Comparison of ENCODE assay signal across 8 mouse cellular contexts in the genomic region with DNA sequence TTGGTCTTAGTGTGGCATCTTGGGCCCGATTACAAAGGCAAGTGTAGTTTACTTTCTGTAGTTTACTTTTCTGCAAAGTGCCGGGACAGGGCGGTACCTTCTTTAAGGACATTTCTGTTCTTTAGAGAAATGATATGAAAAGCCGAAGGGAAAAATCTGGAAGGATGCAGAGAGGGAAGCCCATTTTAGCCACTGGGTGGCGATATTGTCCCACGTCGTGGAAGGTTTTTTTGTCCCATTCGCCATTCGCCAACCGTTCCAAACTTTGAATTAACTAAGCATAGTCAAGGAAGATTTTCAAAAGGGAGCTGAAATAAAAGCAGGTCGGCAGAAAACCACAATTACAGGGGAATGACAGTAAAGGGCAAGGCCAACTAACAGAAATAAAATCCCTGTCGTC. TPM values are rescaled to one million over a fixed set of nuclear protein-coding genes. Genes with fewer than 3 reads are reported as not detected.
A peak's percentile ranks its signal among the peaks of the same experiment; 100 is the strongest.
DNase-seq lines count a peak whose midpoint lies in the region; ATAC-seq and TF ChIP-seq lines count a peak whose summit lies in the region.

No protein-coding gene starts in this region.

- H3K36me3 ChIP-seq in intestine, embryonic 14.5 days (ENCODE audit: control insufficient read depth, insufficient read depth, low read length), result no peaks in the 10 kb centered on the region
- no peaks in the 10 kb centered on the region for H3K36me3 ChIP-seq in midbrain, postnatal 0 days (ENCODE audit: insufficient read depth, low read length)
- no peaks in the 10 kb centered on the region for H3K36me3 ChIP-seq in testis, adult 2 months (ENCODE audit: control insufficient read depth, insufficient read depth, low read length)

- no peak for TF ChIP-seq POLR2A in testis, adult 2 months (IDR thresholded peaks at IDR 0.05; ENCODE audit: control insufficient read depth, low read depth, low read length)

- peak overlapping the region; percentile 36 for H3K4me2 ChIP-seq in intestine, embryonic 14.5 days (ENCODE audit: low read length)
- no peak overlapping the region for H3K4me2 ChIP-seq in midbrain, postnatal 0 days (ENCODE audit: low read depth, low read length, poor library complexity, severe bottlenecking)

- H3K4me1 ChIP-seq in intestine, embryonic 14.5 days (replicated peaks; ENCODE audit: control insufficient read depth, insufficient read depth, low read length), result no peaks in the 10 kb centered on the region
- no peaks in the 10 kb centered on the region for H3K4me1 ChIP-seq in midbrain, postnatal 0 days (ENCODE audit: insufficient read depth, low read length)
- H3K4me1 ChIP-seq in testis, adult 2 months (ENCODE audit: control insufficient read depth, insufficient read depth, low read length), result peaks cover 2% of the 10 kb centered on the region; the same call in 1 of the 2 replicates

- H3K9ac ChIP-seq in intestine, embryonic 14.5 days (ENCODE audit: low read length), result no peak overlapping the region
- no peak overlapping the region for H3K9ac ChIP-seq in midbrain, postnatal 0 days (replicated peaks; ENCODE audit: low read length, poor library complexity, severe bottlenecking)

- TF ChIP-seq CTCF in midbrain, postnatal 0 days (IDR thresholded peaks at IDR 0.05), result peak; percentile 96
- peak; percentile 36; the same call in 1 of the 2 replicates for TF ChIP-seq CTCF in testis, adult 2 months (IDR thresholded peaks at IDR 0.05; ENCODE audit: control insufficient read depth, insufficient read depth, insufficient replicate concordance, low read depth, low read length)

- intact Hi-C loops in left cerebral cortex, postnatal 25 days (cut with DNase I), result loop anchor here (1.0 kb wide), 1 partner anchor 221 kb away; no protein-coding TSS in a partner anchor

- no peak overlapping the region for H3K27ac ChIP-seq in intestine, embryonic 14.5 days (ENCODE audit: low read depth)
- H3K27ac ChIP-seq in midbrain, postnatal 0 days (ENCODE audit: low read depth, low read length), result no peak overlapping the region
- H3K27ac ChIP-seq in testis, adult 2 months (ENCODE audit: control insufficient read depth, insufficient read depth, low read depth, low read length), result no peak overlapping the region

- peak; percentile 27 to 65 for DNase-seq in spleen, postnatal 4 days (ENCODE audit: low spot score in 2 of 2)
- DNase-seq in spleen, adult 12 weeks (ENCODE audit: low spot score), result no peak
- DNase-seq in cerebellum, postnatal 4 days (ENCODE audit: low spot score in 2 of 2), result peak; percentile 74 to 82
- DNase-seq in gastrocnemius, postnatal 10 days, result peak; percentile 81
- DNase-seq in intestine, embryonic 14.5 days (ENCODE audit: low spot score), result peak; percentile 89
- peak; percentile 81 to 84 for DNase-seq in left cerebral cortex, postnatal 25 days (ENCODE audit: low spot score in 2 of 2)
- peak; percentile 85 for DNase-seq in midbrain, postnatal 0 days (ENCODE audit: low spot score)

- H3K27me3 ChIP-seq in intestine, embryonic 14.5 days (replicated peaks; ENCODE audit: control insufficient read depth, insufficient read depth, low read length), result no peaks in the 10 kb centered on the region
- H3K27me3 ChIP-seq in midbrain, postnatal 0 days (ENCODE audit: insufficient read depth, low read length), result no peaks in the 10 kb centered on the region
- no peaks in the 10 kb centered on the region for H3K27me3 ChIP-seq in testis, adult 2 months (ENCODE audit: control insufficient read depth, insufficient read depth, low read length)

- WGBS in intestine, embryonic 14.5 days, result 3% methylated on average over 12 of the region's 12 CpGs
- 5% methylated on average over 12 of the region's 12 CpGs for WGBS in midbrain, postnatal 0 days

- no peak; the same call in 1 of the 2 replicates for ATAC-seq in intestine, embryonic 14.5 days (replicated peaks; ENCODE audit: low FRiP score, low TSS enrichment, low read depth)
- ATAC-seq in midbrain, postnatal 0 days (ENCODE audit: low FRiP score), result no peak

- H3K4me3 ChIP-seq in intestine, embryonic 14.5 days (ENCODE audit: low read depth, low read length), result no peak overlapping the region
- H3K4me3 ChIP-seq in midbrain, postnatal 0 days (ENCODE audit: low read depth, low read length), result no peak overlapping the region
- H3K4me3 ChIP-seq in testis, adult 2 months (ENCODE audit: control insufficient read depth, low read depth, low read length), result no peak overlapping the region; the same call in 1 of the 2 replicates

- no peaks in the 10 kb centered on the region for H3K9me3 ChIP-seq in intestine, embryonic 14.5 days (ENCODE audit: control insufficient read depth, low read length)
- H3K9me3 ChIP-seq in midbrain, postnatal 0 days (ENCODE audit: low read length), result no peaks in the 10 kb centered on the region

RNA-seq across cellular contexts. Expression of gene Tfb1m, which starts 13.3 kb away (rescaled TPM):
- total RNA-seq in gastrocnemius, postnatal 10 days (2021), result 1 to 10 TPM; 8.5 to 9.6 TPM
- polyA plus RNA-seq in intestine, embryonic 14.5 days (2014; fragmentation: Nextera tagmentation; extraction: Ambion mirVana), result 18.2 and 18.6 TPM in 2 replicates
- total RNA-seq in left cerebral cortex, postnatal 25 days (2021), result 1 to 10 TPM; 6.2 to 6.5 TPM
- 9.6 and 12.4 TPM in 2 replicates for total RNA-seq in midbrain, postnatal 0 days (2014; rRNA removed)
- polyA plus RNA-seq in midbrain, postnatal 0 days (2015; fragmentation: Nextera tagmentation; extraction: Ambion mirVana), result 7.9 and 8.7 TPM in 2 replicates
- 30.5 and 35.6 TPM in 2 replicates for polyA plus RNA-seq in testis, adult 2 months (2012; rRNA removed)

RNA-seq across cellular contexts. Expression of gene Cldn20, which starts 38.5 kb away (rescaled TPM):
- total RNA-seq in gastrocnemius, postnatal 10 days (2021), result under 1 TPM in 1 of 2 experiments, not detected in 1; 0.56 TPM
- polyA plus RNA-seq in intestine, embryonic 14.5 days (2014; fragmentation: Nextera tagmentation; extraction: Ambion mirVana), result 0.30 TPM in 1 of 2 replicates, not detected in the other
- under 1 TPM in 1 of 2 experiments, not detected in 1; 0.80 TPM for total RNA-seq in left cerebral cortex, postnatal 25 days (2021)
- 1.8 TPM in 1 of 2 replicates, not detected in the other for total RNA-seq in midbrain, postnatal 0 days (2014; rRNA removed)
- 0.25 TPM in 1 of 2 replicates, not detected in the other for polyA plus RNA-seq in midbrain, postnatal 0 days (2015; fragmentation: Nextera tagmentation; extraction: Ambion mirVana)
- polyA plus RNA-seq in testis, adult 2 months (2012; rRNA removed), result not detected in 2 replicates
